Mouse (Mus musculus): Measurements from ENCODE around the gene Gigyf2.

DNA sequence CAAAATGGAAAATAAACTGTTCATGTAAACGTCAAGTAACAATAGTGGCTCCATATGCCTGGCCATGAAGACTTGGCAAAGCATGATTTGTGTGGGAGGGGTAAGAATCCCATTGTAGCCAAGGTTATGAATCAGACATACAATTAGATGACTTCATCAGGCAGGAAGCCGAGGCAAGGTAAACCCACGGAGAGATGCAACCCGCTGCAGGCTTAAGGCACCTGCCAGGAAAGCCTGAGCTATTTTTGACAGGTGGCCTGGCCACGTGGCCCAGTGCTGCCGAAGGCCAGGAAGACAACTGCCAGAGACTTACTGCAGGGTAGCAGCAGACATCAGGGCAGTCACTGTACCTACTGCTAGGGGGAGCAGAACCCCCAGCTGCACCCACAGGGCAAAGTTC, 159.6 kb downstream of the Gigyf2 start:
- TF ChIP-seq MYOG (IDR thresholded peaks at IDR 0.05; ENCODE audit: control insufficient read depth, extremely low read depth, insufficient read length) (no peak), CTCF (IDR thresholded peaks at IDR 0.05; ENCODE audit: control insufficient read depth, insufficient read depth, insufficient read length) (no peak), USF1 (IDR thresholded peaks at IDR 0.05; ENCODE audit: low read depth) (peak; percentile 92), MAX (IDR thresholded peaks at IDR 0.05) (peak; percentile 97), MYOD1 (IDR thresholded peaks at IDR 0.05; ENCODE audit: control insufficient read depth, insufficient read length, low read depth) (peak; percentile 92), CEBPB (IDR thresholded peaks at IDR 0.05; ENCODE audit: low read depth) (no peak), FOSL1 (IDR thresholded peaks at IDR 0.05; ENCODE audit: insufficient read depth, low read length, poor library complexity, severe bottlenecking) (no peak)
